20 mouse cellular contexts compared by ENCODE assay signal in genomic region chr3:135905729-135906128, GRCm38 (mm10).
DNase-seq lines count a peak whose midpoint lies in the region; ATAC-seq and TF ChIP-seq lines count a peak whose summit lies in the region.
"Had no signal": no experiment of that assay in that cellular context is flagged by ENCODE, and none has a peak within 500 bp of the region (broad histone marks: within the 10 kb centered on the region; RNA-seq: fewer than 3 reads in every experiment).

No protein-coding gene starts in this region.

- no peaks in the 10 kb centered on the region for H3K27me3 ChIP-seq in embryonic facial prominence, embryonic 10.5 days (replicated peaks; ENCODE audit: low read depth, poor library complexity, severe bottlenecking)
- no peaks in the 10 kb centered on the region for H3K27me3 ChIP-seq in embryonic facial prominence, embryonic 13.5 days
- no peaks in the 10 kb centered on the region for H3K27me3 ChIP-seq in liver, postnatal 0 days (ENCODE audit: insufficient read depth, low read length)
- no peaks in the 10 kb centered on the region for H3K27me3 ChIP-seq in forebrain, postnatal 0 days (ENCODE audit: insufficient read depth, low read length)
- H3K27me3 ChIP-seq: embryonic facial prominence, embryonic 15.5 days; forebrain, embryonic 12.5 days; forebrain, embryonic 15.5 days had no signal

- no peaks in the 10 kb centered on the region for H3K36me3 ChIP-seq in embryonic facial prominence, embryonic 10.5 days (replicated peaks)
- H3K36me3 ChIP-seq in embryonic facial prominence, embryonic 13.5 days = no peaks in the 10 kb centered on the region
- H3K36me3 ChIP-seq in liver, postnatal 0 days (replicated peaks; ENCODE audit: insufficient read depth, low read length) = no peaks in the 10 kb centered on the region
- H3K36me3 ChIP-seq in forebrain, postnatal 0 days (ENCODE audit: insufficient read depth) = no peaks in the 10 kb centered on the region
- H3K36me3 ChIP-seq: embryonic facial prominence, embryonic 15.5 days; forebrain, embryonic 10.5 days; forebrain, embryonic 12.5 days; forebrain, embryonic 15.5 days had no signal

- no peaks in the 10 kb centered on the region for H3K9me3 ChIP-seq in embryonic facial prominence, embryonic 10.5 days
- no peaks in the 10 kb centered on the region for H3K9me3 ChIP-seq in embryonic facial prominence, embryonic 13.5 days
- H3K9me3 ChIP-seq in liver, postnatal 0 days (ENCODE audit: low read length) = no peaks in the 10 kb centered on the region
- no peaks in the 10 kb centered on the region for H3K9me3 ChIP-seq in forebrain, postnatal 0 days (ENCODE audit: low read length)
- H3K9me3 ChIP-seq: embryonic facial prominence, embryonic 15.5 days; forebrain, embryonic 10.5 days; forebrain, embryonic 12.5 days; forebrain, embryonic 15.5 days had no signal

- WGBS in embryonic facial prominence, embryonic 10.5 days = 94% methylated on average over 1 of the region's 1 CpGs
- WGBS in embryonic facial prominence, embryonic 13.5 days = 89% methylated on average over 1 of the region's 1 CpGs
- WGBS in liver, postnatal 0 days (ENCODE audit: insufficient replicate concordance) = 94% methylated on average over 1 of the region's 1 CpGs
- 94% methylated on average over 1 of the region's 1 CpGs for WGBS in forebrain, postnatal 0 days

- DNase-seq in embryonic facial prominence, embryonic 10.5 days (ENCODE audit: low spot score) = no peak
- DNase-seq in liver, postnatal 0 days = no peak
- no peak for DNase-seq in forebrain, postnatal 0 days
- no peak for DNase-seq in cerebellum, adult 11-12 months
- DNase-seq: adrenal gland, adult 2 months; adrenal gland, postnatal 10 days; adrenal gland, postnatal 25 days; cerebellum, adult 11 months; cerebellum, adult 2 months; cerebellum, adult 9-10 months; cerebellum, postnatal 10 days; cerebellum, postnatal 25 days had no signal

- H3K4me3 ChIP-seq in embryonic facial prominence, embryonic 10.5 days = no peak overlapping the region
- no peak overlapping the region for H3K4me3 ChIP-seq in embryonic facial prominence, embryonic 13.5 days
- no peak overlapping the region for H3K4me3 ChIP-seq in liver, postnatal 0 days (ENCODE audit: low read depth, low read length)
- H3K4me3 ChIP-seq in forebrain, postnatal 0 days (ENCODE audit: low read depth, low read length) = no peak overlapping the region
- H3K4me3 ChIP-seq: embryonic facial prominence, embryonic 15.5 days; erythroblast, embryonic 14.5 days; forebrain, embryonic 10.5 days; forebrain, embryonic 12.5 days; forebrain, embryonic 15.5 days had no signal

- peak overlapping the region; percentile 57; the same call in 1 of the 2 replicates for H3K27ac ChIP-seq in embryonic facial prominence, embryonic 10.5 days (replicated peaks)
- H3K27ac ChIP-seq in embryonic facial prominence, embryonic 13.5 days = peak overlapping the region; percentile 74
- H3K27ac ChIP-seq in liver, postnatal 0 days (ENCODE audit: low read depth) = no peak overlapping the region
- no peak overlapping the region for H3K27ac ChIP-seq in forebrain, postnatal 0 days (ENCODE audit: low read depth, low read length)
- H3K27ac ChIP-seq: embryonic facial prominence, embryonic 15.5 days; forebrain, embryonic 10.5 days; forebrain, embryonic 12.5 days; forebrain, embryonic 15.5 days had no signal

- no peak for TF ChIP-seq EP300 in liver, postnatal 0 days (IDR thresholded peaks at IDR 0.05; ENCODE audit: low read depth)

- no peak for TF ChIP-seq CTCF in liver, postnatal 0 days (IDR thresholded peaks at IDR 0.05; ENCODE audit: low read depth)
- no peak for TF ChIP-seq CTCF in forebrain, postnatal 0 days (IDR thresholded peaks at IDR 0.05; ENCODE audit: low read depth)

- H3K4me2 ChIP-seq in embryonic facial prominence, embryonic 13.5 days = no peak overlapping the region
- no peak overlapping the region for H3K4me2 ChIP-seq in liver, postnatal 0 days (ENCODE audit: low read depth, low read length)
- H3K4me2 ChIP-seq in forebrain, postnatal 0 days (ENCODE audit: low read depth) = no peak overlapping the region
- H3K4me2 ChIP-seq: embryonic facial prominence, embryonic 15.5 days; forebrain, embryonic 12.5 days; forebrain, embryonic 15.5 days had no signal

- no peak for ATAC-seq in embryonic facial prominence, embryonic 13.5 days (ENCODE audit: insufficient number of reproducible peaks, insufficient read depth, low FRiP score, low TSS enrichment, low read depth)
- peak; percentile 78 for ATAC-seq in granulocyte monocyte progenitor cell, adult 5-6 weeks (replicated peaks; ENCODE audit: poor library complexity, severe bottlenecking)
- ATAC-seq in megakaryocyte progenitor cell, adult 5-6 weeks (replicated peaks; ENCODE audit: poor library complexity) = peak; percentile 82
- no peak for ATAC-seq in liver, postnatal 0 days
- ATAC-seq in forebrain, postnatal 0 days = no peak
- ATAC-seq: forebrain, embryonic 15.5 days had no signal

- no peak overlapping the region for H3K9ac ChIP-seq in embryonic facial prominence, embryonic 13.5 days
- H3K9ac ChIP-seq in liver, postnatal 0 days (replicated peaks) = no peak overlapping the region
- no peak overlapping the region for H3K9ac ChIP-seq in forebrain, postnatal 0 days
- H3K9ac ChIP-seq: embryonic facial prominence, embryonic 15.5 days; forebrain, embryonic 12.5 days; forebrain, embryonic 15.5 days had no signal

- 0 out of 2 replicates have a peak, but pooled peaks cover 5% of the 10 kb centered on the region for H3K4me1 ChIP-seq in embryonic facial prominence, embryonic 10.5 days
- peaks cover 3% of the 10 kb centered on the region; the same call in 1 of the 2 replicates for H3K4me1 ChIP-seq in embryonic facial prominence, embryonic 13.5 days
- H3K4me1 ChIP-seq in liver, postnatal 0 days (ENCODE audit: insufficient read depth) = no peaks in the 10 kb centered on the region
- no peaks in the 10 kb centered on the region for H3K4me1 ChIP-seq in forebrain, postnatal 0 days (ENCODE audit: insufficient read depth)
- H3K4me1 ChIP-seq: embryonic facial prominence, embryonic 15.5 days; forebrain, embryonic 10.5 days; forebrain, embryonic 12.5 days; forebrain, embryonic 15.5 days had no signal

Comparison
In these comparisons a context has a peak if more than half of its experiments do, and no peak if none do; other contexts are left out.
1. H3K27ac ChIP-seq: peak in embryonic facial prominence, embryonic 10.5 days (single experiment) and embryonic facial prominence, embryonic 13.5 days (single experiment); none in liver, postnatal 0 days (single experiment) and forebrain, postnatal 0 days (single experiment).
2. ATAC-seq: peak in granulocyte monocyte progenitor cell, adult 5-6 weeks (single experiment) and megakaryocyte progenitor cell, adult 5-6 weeks (single experiment); none in embryonic facial prominence, embryonic 13.5 days (single experiment), liver, postnatal 0 days (single experiment) and forebrain, postnatal 0 days (single experiment).